Mouse (Mus musculus): ENCODE data around the gene Cd5l. TPM values are rescaled to one million over a fixed set of nuclear protein-coding genes. Genes with fewer than 3 reads are reported as not detected.
"Not testable (repeated sequence)": the region's sequence is repeated elsewhere in the genome, so short reads cannot be mapped to it uniquely, and the experiment has no call there.

The Cd5l gene
- total RNA-seq (2021): not detected
- long read RNA-seq, experiment 1: 0 reads
- long read RNA-seq, experiment 2: 0 reads

GRCm38 (mm10) chr3:87357581-87357980 lies at the start of gene Cd5l:
Cd5l (plus strand) TSS chr3:87357881.
- DNase-seq (ENCODE audit: low spot score): no peak

DNA sequence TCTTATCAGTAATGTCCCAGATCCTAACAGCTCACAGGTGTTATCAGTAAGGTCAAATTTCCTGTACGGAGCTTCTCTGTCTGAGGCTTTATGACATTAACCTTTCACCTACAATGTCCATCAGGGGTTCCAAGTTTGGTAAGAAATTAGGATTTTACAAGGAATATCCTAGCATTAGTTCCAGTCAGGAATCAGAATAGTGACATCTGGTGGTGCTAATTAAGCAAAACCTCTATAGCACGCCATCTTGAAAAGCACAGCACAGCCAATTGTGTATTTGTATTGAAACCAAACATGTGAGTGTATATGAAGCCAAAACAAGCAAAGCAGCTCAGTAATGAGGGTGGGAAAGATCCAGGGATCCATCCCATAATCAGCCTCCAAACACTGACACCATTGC lies 47.8 kb upstream of the Cd5l start:
- no peak for DNase-seq (ENCODE audit: low spot score)

GRCm38 (mm10) chr3:87322557-87322956 lies 35.1 kb upstream of the Cd5l start:
- DNase-seq (ENCODE audit: low spot score): no peak

DNA sequence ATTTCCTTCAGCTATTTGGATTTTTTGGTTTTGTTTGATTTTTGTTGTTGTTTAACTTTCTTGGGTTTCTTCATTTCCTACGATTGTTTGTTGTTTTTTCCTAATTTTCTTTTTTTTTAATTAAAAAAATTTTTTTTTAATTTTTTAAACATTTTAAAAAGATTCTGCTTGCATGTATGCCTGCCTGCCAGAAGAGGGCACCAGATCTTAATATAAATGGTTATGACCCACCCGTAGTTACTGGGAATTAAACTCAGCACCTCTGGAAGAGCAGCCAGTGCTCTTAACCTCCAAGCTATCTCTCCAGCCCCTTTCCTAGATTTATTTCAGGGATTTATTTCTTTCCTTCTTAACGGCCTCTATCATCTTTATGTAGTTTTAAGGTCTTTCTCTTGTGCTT lies 33.9 kb upstream of the Cd5l start:
- DNase-seq (ENCODE audit: low spot score): no peak

DNA sequence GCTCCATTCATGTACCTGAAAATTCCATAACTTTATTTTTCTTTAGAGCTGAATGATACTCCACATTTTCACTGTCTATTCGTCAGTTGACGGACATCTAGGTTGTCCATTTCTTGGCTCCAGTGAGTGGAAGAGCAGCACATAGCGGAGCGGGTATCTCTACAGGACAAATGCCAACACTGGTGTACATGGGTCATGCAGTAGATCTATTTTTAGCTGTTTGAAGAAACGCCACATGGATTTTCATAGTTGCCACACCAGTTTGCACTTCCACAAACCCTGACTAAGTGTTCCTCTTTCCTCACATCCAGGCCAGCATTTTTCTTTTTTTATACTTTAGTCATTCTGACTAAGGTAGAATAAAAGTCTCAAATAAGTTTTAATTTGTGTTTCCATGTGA lies 19.8 kb upstream of the Cd5l start:
- no peak for DNase-seq (ENCODE audit: low spot score)

GRCm38 (mm10) chr3:87350992-87351391 lies 6.7 kb upstream of the Cd5l start:
- DNase-seq (ENCODE audit: low spot score): not testable (repeated sequence)

GRCm38 (mm10) chr3:87359215-87359614 lies 1.5 kb downstream of the Cd5l start:
- DNase-seq (ENCODE audit: low spot score): no peak

DNA sequence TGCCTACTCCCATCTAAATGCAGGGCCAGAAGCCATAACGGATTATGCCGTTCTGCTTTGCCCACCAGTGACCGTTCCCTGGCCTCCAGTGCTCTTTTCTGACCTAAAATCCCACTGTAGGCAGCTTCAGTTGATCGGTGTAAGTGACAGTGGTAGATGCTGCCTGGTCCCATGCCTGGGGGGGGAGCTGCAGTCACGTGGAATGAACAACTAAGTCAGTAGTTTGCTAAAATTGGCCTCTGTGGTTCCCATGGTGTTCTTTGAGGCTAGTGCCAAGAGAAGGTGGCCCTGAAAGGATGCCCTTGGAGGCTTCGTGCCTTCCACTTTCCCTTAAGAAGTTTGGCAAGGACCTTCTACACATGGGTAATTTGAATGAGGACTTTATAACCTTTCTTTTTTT lies 2.8 kb downstream of the Cd5l start:
- DNase-seq (ENCODE audit: low spot score): no peak

GRCm38 (mm10) chr3:87365691-87366090 lies 8.0 kb downstream of the Cd5l start:
- DNase-seq (ENCODE audit: low spot score): no peak

DNA sequence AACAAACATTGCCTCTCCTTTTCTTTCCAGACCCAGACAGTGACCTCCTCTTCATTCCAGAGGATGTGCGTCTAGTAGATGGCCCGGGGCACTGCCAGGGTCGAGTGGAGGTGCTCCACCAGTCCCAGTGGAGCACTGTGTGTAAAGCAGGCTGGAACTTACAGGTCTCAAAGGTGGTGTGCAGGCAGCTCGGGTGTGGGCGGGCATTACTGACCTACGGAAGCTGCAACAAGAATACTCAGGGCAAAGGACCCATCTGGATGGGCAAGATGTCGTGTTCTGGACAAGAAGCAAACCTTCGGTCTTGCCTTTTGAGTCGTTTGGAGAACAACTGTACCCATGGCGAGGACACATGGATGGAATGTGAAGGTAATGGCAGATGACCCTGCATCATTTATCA lies 9.8 kb downstream of the Cd5l start:
- no peak for DNase-seq (ENCODE audit: low spot score)

- no peak for DNase-seq (ENCODE audit: low spot score)
These were observed 11.5 kb downstream of the Cd5l start for GRCm38 (mm10) chr3:87369181-87369580.

DNA sequence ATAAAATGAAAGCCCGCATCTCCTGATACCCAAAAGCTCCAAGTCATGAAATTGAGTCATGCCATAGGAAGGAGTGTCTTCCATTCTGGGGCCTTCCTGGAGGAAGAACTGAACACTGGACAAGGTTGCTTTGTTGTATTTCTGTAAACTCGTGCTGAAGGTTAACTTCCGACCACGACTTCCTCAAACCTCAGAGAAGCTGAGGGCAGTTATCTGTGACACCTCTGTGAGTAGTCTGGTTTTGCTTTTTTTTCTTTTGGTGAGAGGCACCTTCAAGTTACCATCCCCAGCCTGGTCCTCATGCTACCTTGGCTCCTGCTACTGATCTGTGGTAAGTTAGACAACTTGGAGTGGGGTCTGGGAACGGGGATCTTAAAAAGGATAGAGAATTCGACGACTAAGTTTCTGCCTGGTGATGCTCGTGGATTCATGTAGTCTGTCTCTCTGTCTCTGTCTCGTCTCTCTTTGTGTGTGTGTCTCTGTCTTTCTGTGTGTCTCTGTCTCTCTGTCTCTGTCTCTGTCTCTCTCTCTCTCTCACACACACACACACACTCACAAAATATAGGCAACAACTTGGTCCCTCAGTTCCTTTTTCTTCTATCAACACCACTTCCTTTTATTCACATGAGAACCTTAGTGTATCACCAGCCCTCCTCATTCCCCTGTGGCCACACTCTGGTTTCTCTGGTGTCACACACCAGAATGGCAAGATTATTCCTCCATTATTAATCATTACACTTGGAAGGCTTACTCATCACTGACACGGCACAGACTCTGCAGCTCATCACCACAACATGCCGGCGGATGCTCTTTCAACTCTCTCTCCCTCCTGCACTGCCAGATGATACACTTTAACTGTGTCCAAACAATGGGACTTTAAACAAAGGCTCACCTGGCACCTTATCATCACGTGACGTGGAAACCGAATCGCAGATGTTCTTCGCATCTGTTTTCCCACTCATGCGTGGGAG lies 18.8 kb downstream of the Cd5l start, which contains the start of gene Fcrl1:
Fcrl1 (plus strand) TSS at position 193 of the 971 bp plus-strand sequence.
- DNase-seq (ENCODE audit: low spot score): no peak

DNA sequence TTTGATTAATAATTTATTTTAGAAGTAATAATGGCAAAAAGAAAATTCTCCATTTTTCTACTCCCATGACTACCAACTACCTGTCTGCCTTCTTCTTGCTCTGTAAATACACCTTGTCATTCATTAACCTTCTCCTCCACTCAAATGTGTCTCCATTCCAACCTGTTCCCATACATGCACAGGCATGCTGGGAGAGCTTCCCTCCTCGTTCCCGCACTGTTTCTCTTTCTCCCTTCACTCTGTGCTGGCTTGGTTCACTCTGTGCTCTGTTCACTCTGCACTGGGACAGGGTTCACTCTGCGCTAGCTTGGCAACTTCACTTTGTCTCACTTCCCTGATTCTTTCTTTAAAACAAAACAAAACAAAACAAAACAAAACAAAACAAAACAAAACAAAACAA lies 19.5 kb downstream of the Cd5l start:
- DNase-seq (ENCODE audit: low spot score): no peak

GRCm38 (mm10) chr3:87377719-87378118 lies 20.0 kb downstream of the Cd5l start:
- DNase-seq (ENCODE audit: low spot score): no peak

GRCm38 (mm10) chr3:87379641-87380315 lies 22.1 kb downstream of the Cd5l start:
- not testable (repeated sequence) for DNase-seq (ENCODE audit: low spot score)

- DNase-seq (ENCODE audit: low spot score): no peak
These were observed 24.4 kb downstream of the Cd5l start for GRCm38 (mm10) chr3:87381806-87382712.

- DNase-seq (ENCODE audit: low spot score): no peak
These were observed 25.6 kb downstream of the Cd5l start for GRCm38 (mm10) chr3:87383308-87383707.

DNA sequence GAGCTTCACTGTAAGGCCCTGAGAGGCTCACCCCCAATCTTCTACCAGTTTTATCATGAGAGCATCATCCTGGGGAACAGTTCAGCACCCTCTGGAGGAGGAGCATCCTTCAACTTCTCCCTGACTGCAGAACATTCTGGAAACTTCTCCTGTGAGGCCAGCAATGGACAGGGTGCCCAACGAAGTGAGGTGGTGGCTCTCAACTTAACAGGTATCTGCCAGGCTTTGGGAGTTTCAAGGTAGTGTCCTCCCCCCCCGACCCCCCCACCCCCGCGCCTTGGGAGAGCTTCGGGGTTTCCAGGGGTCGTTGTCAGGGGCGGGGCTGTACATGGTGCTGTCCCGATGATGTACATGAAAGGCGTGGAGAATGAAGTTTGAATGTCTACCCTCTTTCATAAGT lies 27.4 kb downstream of the Cd5l start:
- DNase-seq (ENCODE audit: low spot score): no peak

GRCm38 (mm10) chr3:87390935-87391334 lies 33.3 kb downstream of the Cd5l start:
- no peak for DNase-seq (ENCODE audit: low spot score)

GRCm38 (mm10) chr3:87398809-87399208 lies 41.1 kb downstream of the Cd5l start:
- no peak for DNase-seq (ENCODE audit: low spot score)

DNA sequence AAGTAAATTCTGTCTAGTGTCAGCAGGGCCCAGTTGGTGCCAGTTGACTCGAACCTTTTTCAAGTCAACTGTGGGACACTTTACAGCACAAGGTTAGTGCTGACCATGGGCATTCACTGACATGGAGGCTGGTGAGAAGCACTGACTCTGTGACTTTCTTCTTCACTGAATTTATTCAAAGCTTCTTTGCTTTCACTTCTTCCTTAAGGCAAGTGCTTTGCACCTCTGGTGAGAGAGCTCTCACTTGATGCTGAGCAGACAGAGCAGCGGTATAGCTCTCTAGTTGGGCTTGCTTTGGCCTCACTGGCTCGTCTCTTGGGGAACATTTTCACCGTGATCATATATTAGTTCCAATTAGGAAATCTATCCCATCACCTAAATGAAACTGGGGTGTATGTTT lies 42.2 kb downstream of the Cd5l start:
- no peak for DNase-seq (ENCODE audit: low spot score)
